Mouse (Mus musculus) liver, embryonic 14.5 days (tissue): ENCODE measurements around the gene Msl1.

Source experiments
- CTCF ChIP-seq: IDR thresholded peaks from 2 replicates; pipeline ENCODE4 v1.5.1; 2016; ENCODE audit warnings: antibody characterized with exemption, low read depth, control low read depth
- EP300 ChIP-seq: IDR thresholded peaks from 2 replicates; pipeline ENCODE4 v1.6.1; 2016; ENCODE audit warnings: antibody characterized with exemption, low read depth

DNA sequence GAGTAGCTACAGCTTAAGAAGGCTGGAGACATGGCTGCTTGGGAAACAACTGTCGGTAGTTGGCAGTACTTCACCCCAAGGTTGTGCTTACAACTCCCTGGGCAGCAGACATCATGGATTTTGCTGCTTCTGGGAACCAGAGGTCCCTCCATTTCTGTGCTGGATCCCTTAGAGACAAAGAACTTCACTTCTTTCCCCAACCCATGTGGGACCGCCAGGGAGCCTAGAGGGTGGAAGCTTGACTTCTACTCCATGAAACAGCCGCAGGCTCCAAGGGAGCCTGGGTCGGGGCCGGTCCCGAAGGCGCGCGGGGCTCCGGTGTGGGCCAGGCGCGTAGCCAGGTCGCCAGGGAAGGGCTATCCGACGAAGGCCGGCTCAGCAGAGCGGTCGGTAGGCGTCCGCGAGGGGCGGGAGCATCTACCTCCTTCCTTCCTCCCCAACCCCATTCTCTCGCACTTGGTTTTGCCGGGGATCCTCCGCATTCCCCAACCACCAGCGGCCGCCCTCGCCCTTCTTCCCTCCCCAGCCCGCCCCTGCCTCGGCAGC, 774 bp upstream of the Msl1 start:
- TF ChIP-seq CTCF = peak; percentile 44
- TF ChIP-seq EP300 = no peak
